Mouse (Mus musculus) embryonic facial prominence, embryonic 14.5 days (tissue): ENCODE measurements around the gene Tmem106a. TPM values are rescaled to one million over a fixed set of nuclear protein-coding genes. Genes with fewer than 3 reads are reported as not detected.
"Not testable (repeated sequence)": the region's sequence is repeated elsewhere in the genome, so short reads cannot be mapped to it uniquely, and the experiment has no call there.

Experiments
- ATAC-seq: fragments of 200-750 bp; cut with Nextera tagmentation; 2 replicates; pipeline ENCODE4 v1.8.0; 2017; ENCODE audit warnings: low read depth, moderate number of reproducible peaks, moderate TSS enrichment
- DNase-seq: peaks from one replicate; pipeline ENCODE4 v3.0.0-alpha.2; 2015; ENCODE audit warnings: low spot score
- H3K27ac ChIP-seq: fragments of 300-500 bp; sonication (generic); replicated peaks from 2 replicates; pipeline ENCODE4 v1.5.1; 2014; ENCODE audit warnings: low read depth, mild to moderate bottlenecking, low read length, moderate library complexity
- H3K27me3 ChIP-seq: fragments of 300-500 bp; sonication (generic); replicated peaks from 2 replicates; pipeline ENCODE4 v1.6.1; 2014; ENCODE audit warnings: low read length; ENCODE audit not compliant: control insufficient read depth, insufficient read depth
- H3K36me3 ChIP-seq: fragments of 300-500 bp; sonication (generic); 2 replicates; pipeline ENCODE4 v1.6.1; 2014; ENCODE audit warnings: low read length, mixed read lengths; ENCODE audit not compliant: control insufficient read depth, insufficient read depth
- H3K4me1 ChIP-seq: fragments of 300-500 bp; sonication (generic); 2 replicates; pipeline ENCODE4 v1.6.1; 2014; ENCODE audit warnings: antibody characterized with exemption, low read length; ENCODE audit not compliant: control insufficient read depth, insufficient read depth
- H3K4me2 ChIP-seq: fragments of 300-500 bp; sonication (generic); 2 replicates; pipeline ENCODE4 v1.6.1; 2014; ENCODE audit warnings: low read depth, mild to moderate bottlenecking, low read length, moderate library complexity, mixed read lengths
- H3K4me3 ChIP-seq: fragments of 300-500 bp; sonication (generic); 2 replicates; pipeline ENCODE4 v1.5.1; 2014; ENCODE audit warnings: low read depth, mild to moderate bottlenecking, low read length
- H3K9ac ChIP-seq: fragments of 300-500 bp; sonication (generic); 2 replicates; pipeline ENCODE4 v1.6.1; 2014; ENCODE audit warnings: low read depth, mild to moderate bottlenecking, low read length, moderate library complexity, mixed read lengths
- H3K9me3 ChIP-seq: fragments of 300-500 bp; sonication (generic); 2 replicates; pipeline ENCODE4 v1.6.1; 2016; ENCODE audit warnings: low read length; ENCODE audit not compliant: control insufficient read depth
- WGBS: fragments of 180-500 bp; shearing (Covaris S2); extraction: QIAGEN DNeasy Blood & Tissue Kit; methylation state at CpG from one replicate; pipeline ENCODE4 v1.1.7; 2014; 5-methylcytosine and 5-hydroxymethylcytosine counted together
- polyA plus RNA-seq: library from polyadenylated mRNA; unstranded; fragments of >200 nt; fragmentation: Nextera tagmentation; extraction: Ambion mirVana; gene quantifications from 2 replicates; pipeline ENCODE4 v1.2.1, GENCODE M21; 2014

Gene Tmem106a
- polyA plus RNA-seq, 1 experiment from 2014 or later = 5.9 TPM

DNA sequence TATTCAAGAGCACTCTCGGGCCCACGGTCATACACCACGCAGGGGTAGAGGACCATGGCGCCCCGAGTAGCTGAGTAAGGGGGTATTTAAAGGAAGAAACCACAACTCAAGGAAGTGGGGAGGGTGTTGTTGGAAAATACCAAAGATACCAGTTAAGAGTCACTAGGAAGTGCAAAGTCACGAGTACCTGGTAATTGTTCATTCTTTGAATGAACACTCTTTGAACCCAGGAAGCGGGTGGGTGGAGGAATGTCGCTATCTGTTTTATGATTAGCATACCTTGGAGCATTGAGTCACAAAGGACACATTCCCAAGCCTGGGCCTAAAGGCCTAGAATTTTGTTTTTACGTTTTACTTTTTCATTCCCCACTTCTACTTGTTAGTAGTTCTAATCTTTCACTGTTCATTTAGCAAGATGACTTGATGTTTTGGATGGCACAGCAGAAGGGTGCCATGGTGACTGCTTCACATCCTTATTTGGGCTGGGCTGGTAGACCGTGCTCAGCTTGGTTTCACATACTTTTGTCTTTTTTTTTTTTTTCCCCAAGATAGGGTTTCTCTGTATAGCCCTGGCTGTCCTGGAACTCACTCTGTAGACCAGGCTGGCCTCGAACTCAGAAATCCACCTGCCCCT lies 38.1 kb downstream of the Tmem106a start:
- not testable (repeated sequence) for H3K36me3 ChIP-seq, H3K27ac ChIP-seq, H3K4me3 ChIP-seq, H3K9ac ChIP-seq, H3K9me3 ChIP-seq, ATAC-seq, H3K4me2 ChIP-seq, H3K27me3 ChIP-seq, DNase-seq
- 87% methylated on average over 11 of the region's 11 CpGs for WGBS
- peaks cover 16% of the 10 kb centered on the region for H3K4me1 ChIP-seq

DNA sequence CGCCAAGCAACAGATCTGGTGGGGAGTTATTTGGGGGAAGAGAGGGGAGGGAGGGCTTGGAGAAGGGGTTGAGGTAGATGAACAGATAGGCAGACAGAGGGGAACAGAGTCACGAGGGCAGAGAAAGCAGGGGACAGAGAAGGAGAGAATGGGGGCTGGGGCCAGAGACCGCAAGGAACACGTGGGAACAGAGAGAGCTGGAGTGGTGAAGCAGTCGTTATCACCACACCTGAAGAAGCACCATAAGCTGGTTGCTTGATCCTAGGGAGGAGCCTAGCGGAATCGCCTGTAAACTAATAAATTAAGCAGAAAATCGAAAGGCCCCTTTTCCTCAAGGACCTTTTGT lies 44.6 kb downstream of the Tmem106a start:
- peak overlapping the region; percentile 97 for H3K27ac ChIP-seq
- DNase-seq (no peak), ATAC-seq (peak; percentile 8; the same call in 1 of the 2 replicates)
- peak overlapping the region; percentile 81 for H3K4me2 ChIP-seq
- peak overlapping the region; percentile 47 for H3K4me3 ChIP-seq
- H3K27me3 ChIP-seq = no peaks in the 10 kb centered on the region
- peak overlapping the region; percentile 55 for H3K9ac ChIP-seq
- peaks cover 5% of the 10 kb centered on the region; the same call in 1 of the 2 replicates for H3K4me1 ChIP-seq
- H3K9me3 ChIP-seq = no peaks in the 10 kb centered on the region
- H3K36me3 ChIP-seq = no peaks in the 10 kb centered on the region
- 3% methylated on average over 8 of the region's 8 CpGs for WGBS

DNA sequence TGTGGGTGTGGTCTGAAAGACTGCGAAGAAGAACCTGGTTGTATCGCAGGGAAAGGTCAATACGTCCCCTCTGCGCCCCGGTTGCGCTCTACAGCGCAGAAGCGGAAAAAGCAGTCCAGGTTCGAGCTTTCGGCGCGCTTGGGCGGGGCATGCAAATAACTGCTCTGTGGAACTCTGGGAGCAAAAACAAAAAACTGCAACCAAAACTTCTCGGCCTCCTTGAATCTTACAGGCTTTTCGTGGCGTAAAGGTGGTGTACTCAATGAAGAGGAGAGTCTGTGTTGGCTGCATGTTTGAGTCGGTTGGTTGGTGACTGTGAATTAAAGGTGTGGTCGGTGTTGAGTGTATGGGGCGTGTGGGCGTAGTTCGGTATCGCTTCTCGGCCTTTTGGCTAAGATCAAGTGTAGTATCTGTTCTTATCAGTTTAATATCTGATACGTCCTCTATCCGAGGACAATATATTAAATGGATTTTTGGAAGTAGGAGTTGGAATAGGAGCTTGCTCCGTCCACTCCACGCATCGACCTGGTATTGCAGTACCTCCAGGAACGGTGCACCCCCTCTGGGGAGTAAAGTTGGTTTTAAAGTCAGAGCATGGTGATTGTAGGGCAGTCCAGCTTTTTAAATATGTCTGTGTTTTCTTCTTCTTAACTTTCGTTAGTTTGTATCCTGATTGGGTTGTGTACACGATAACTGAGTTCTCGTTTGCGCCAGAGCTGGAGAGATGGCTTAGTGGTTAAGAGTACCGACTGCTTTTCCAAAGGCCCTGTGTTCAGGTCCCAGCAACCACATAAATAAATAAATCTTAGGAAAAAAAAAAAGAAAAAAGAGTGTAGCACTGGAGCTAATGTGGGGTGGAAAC lies 45.2 kb downstream of the Tmem106a start, which contains the start of gene Rdm1:
Gene Rdm1 (plus strand): TSS at position 201 of the 862 bp plus-strand sequence.
- Histone ChIP-seq H3K4me2 (peak within 1 kb of the TSS; percentile 81), H3K9me3 (no peaks in the 10 kb centered on the region), H3K4me1 (peaks cover 5% of the 10 kb centered on the region; the same call in 1 of the 2 replicates), H3K4me3 (peak within 1 kb of the TSS; percentile 47), H3K9ac (peak within 1 kb of the TSS; percentile 74), H3K27ac (peak within 1 kb of the TSS; percentile 97), H3K27me3 (no peaks in the 10 kb centered on the region), H3K36me3 (no peaks in the 10 kb centered on the region)
- ATAC-seq (peak; percentile 93), DNase-seq (peak; percentile 97)
- WGBS = 0% methylated on average over 31 of the region's 34 CpGs

DNA sequence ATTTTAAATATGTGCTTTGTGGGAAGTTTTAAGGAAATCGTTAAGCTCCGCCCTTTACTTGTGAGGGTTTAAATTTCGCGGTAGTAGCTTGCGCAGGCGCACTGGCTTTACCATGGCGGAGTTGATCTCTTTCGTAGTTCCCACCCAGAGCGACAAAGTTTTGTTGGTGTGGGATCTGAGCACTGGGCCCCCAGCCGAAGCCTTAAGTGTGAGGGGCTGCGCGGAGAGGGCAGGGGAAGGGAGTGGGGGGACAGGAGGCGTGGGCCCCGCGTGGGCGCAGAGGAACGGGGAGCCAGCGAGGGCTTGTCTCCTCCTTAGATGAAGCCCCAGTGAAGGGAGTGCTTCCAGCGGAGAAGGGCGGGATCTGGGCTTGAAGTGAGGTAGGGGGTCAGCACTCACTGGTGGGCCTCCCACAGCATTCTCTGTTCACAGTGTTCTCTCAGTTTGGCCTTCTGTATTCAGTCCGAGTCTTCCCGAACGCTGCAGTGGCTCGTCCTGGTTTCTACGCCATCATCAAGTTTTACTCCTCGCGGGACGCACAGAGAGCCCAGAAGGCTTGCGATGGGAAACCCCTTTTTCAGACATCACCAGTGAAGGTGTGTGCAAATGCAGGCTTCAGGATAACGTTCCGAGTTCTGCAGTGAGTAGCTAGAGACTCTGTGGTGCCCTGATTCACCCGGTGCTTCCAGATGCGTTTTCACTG lies 46.0 kb downstream of the Tmem106a start:
- peak overlapping the region; percentile 47 for H3K4me3 ChIP-seq
- H3K27me3 ChIP-seq = no peaks in the 10 kb centered on the region
- peak overlapping the region; percentile 74 for H3K9ac ChIP-seq
- H3K9me3 ChIP-seq = no peaks in the 10 kb centered on the region
- DNase-seq = peak; percentile 97
- peak overlapping the region; percentile 97 for H3K27ac ChIP-seq
- under 1% methylated on average over 31 of the region's 33 CpGs for WGBS
- peak overlapping the region; percentile 81 for H3K4me2 ChIP-seq
- H3K4me1 ChIP-seq = peaks cover 5% of the 10 kb centered on the region; the same call in 1 of the 2 replicates
- H3K36me3 ChIP-seq = no peaks in the 10 kb centered on the region
- peak; percentile 42 for ATAC-seq

DNA sequence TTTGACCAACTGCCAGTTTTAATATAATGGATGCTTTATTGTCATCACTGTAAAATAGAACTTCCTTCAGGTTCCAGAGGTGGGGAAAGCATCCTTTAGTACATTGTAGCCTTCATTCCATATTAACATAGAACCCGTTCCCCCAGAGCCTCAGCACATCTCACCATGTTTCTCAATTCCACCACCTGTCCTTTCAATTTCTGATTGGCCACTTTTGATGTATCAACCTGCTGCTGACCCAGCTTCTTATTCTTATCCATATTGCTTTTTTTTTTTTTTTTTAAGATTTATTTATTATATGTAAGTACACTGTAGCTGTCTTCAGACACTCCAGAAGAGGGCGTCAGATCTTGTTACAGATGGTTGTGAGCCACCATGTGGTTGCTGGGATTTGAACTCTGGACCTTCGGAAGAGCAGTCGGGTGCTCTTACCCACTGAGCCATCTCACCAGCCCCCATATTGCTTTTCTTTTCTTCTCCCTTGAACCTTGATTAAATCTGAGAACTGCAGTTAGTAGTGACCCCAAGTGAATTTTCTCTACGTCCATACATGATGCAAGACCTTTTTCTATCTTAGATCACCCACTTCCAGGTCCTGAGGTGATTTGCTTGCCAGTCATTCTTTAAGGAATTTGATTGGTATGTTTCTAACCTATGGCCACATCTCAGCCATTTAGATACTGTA lies 46.8 kb downstream of the Tmem106a start:
- H3K4me3 ChIP-seq = peak overlapping the region; percentile 47
- 67% methylated on average over 4 of the region's 5 CpGs for whole genome bisulfite sequencing
- peak overlapping the region; percentile 97; the same call in 1 of the 2 replicates for H3K27ac ChIP-seq
- ATAC-seq, H3K27me3 ChIP-seq, H3K36me3 ChIP-seq, DNase-seq, H3K4me1 ChIP-seq, H3K9me3 ChIP-seq: not testable (repeated sequence)
- H3K4me2 ChIP-seq = peak overlapping the region; percentile 81
- peak overlapping the region; percentile 74; the same call in 1 of the 2 replicates for H3K9ac ChIP-seq

DNA sequence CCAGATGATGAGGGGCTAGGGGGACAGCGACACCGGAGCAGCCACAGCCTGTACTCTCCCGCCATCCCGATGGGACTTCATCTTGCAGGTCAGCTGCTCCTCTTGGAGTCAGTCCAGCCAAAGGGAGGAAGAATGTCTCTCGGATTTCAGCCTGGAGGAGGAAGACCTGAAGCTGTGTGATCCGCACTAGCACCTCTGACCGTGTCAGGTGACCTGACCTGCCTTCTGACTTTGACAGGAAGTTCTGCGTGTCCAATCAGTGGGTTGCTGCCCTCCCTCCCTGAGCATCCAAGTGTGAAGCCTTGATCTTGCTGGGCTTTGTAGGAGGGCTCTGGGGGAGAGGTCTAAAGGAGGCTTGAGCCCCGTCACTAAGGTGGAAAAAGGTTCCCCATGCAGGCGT lies 53.6 kb downstream of the Tmem106a start:
- DNase-seq = no peak
- H3K27me3 ChIP-seq = no peaks in the 10 kb centered on the region
- ATAC-seq = no peak
- no peak overlapping the region for H3K4me2 ChIP-seq
- H3K36me3 ChIP-seq = peaks cover 26% of the 10 kb centered on the region; the same call in 1 of the 2 replicates
- H3K27ac ChIP-seq = no peak overlapping the region
- no peaks in the 10 kb centered on the region for H3K4me1 ChIP-seq
- H3K4me3 ChIP-seq = no peak overlapping the region
- H3K9ac ChIP-seq = no peak overlapping the region
- no peaks in the 10 kb centered on the region for H3K9me3 ChIP-seq
- WGBS = 70% methylated on average over 10 of the region's 10 CpGs

DNA sequence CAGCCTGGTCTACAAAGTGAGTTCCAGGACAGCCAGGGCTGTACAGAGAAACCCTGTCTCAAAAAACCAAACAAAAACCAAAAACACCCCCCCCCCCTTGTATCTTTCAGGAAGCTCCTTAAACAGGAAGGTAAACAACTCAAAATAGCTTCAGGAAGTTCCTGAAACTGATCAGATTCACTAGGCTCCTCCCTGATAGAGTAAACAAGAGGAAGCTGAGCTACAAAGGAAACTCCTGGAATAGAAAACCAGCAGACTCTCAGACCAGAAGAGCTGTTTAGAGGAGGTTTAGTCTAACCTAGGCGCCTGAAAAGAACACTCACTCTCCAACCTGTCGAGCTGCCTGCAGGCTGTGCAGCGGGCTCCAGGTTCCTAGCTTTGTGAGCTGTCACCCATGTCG lies 57.7 kb downstream of the Tmem106a start:
- ATAC-seq (no peak), DNase-seq (no peak)
- Histone ChIP-seq H3K9ac (no peak overlapping the region), H3K4me1 (no peaks in the 10 kb centered on the region), H3K27ac (no peak overlapping the region), H3K27me3 (no peaks in the 10 kb centered on the region), H3K4me3 (no peak overlapping the region), H3K9me3 (no peaks in the 10 kb centered on the region), H3K36me3 (0 out of 2 replicates have a peak, but pooled peaks cover 16% of the 10 kb centered on the region), H3K4me2 (no peak overlapping the region)
- 98% methylated on average over 4 of the region's 4 CpGs for WGBS
